8 mouse cellular contexts compared by ENCODE assay signal in genomic region chr19:4012432-4013022, GRCm38 (mm10). TPM values are rescaled to one million over a fixed set of nuclear protein-coding genes. Genes with fewer than 3 reads are reported as not detected.
DNase-seq lines count a peak whose midpoint lies in the region; ATAC-seq and TF ChIP-seq lines count a peak whose summit lies in the region.

Ndufv1 (minus strand) TSS chr19:4012806.

- peak within 1 kb of the TSS; percentile 92 for H3K9ac ChIP-seq in ES-E14 (ENCODE audit: insufficient read depth, low read depth, low read length, poor library complexity, severe bottlenecking)
- peak within 1 kb of the TSS; percentile 79 for H3K9ac ChIP-seq in forebrain, embryonic 15.5 days (replicated peaks)

- intact Hi-C loops in heart, postnatal 25 days (cut with DNase I) = loop anchor here (1.0 kb wide), 2 partner anchors 12 to 66 kb away; partner anchors contain the start of genes Gm49405 and Nudt8

- peak within 1 kb of the TSS; percentile 90 to 98 for H3K4me3 ChIP-seq in ES-E14 (ENCODE audit: insufficient read depth in 1 of 2, low read depth in 1 of 2, low read length in 2 of 2, poor library complexity in 1 of 2, severe bottlenecking in 1 of 2)
- peak within 1 kb of the TSS; percentile 89 for H3K4me3 ChIP-seq in forebrain, embryonic 15.5 days
- peak within 1 kb of the TSS; percentile 75 for H3K4me3 ChIP-seq in lung, adult 2 months (replicated peaks; ENCODE audit: extremely low read depth, low read depth, low read length)

- H3K27ac ChIP-seq in ES-E14 (ENCODE audit: insufficient read depth, low read depth, low read length, poor library complexity, severe bottlenecking) = peak within 1 kb of the TSS; percentile 20; the same call in 1 of the 2 replicates
- H3K27ac ChIP-seq in forebrain, embryonic 15.5 days (replicated peaks) = peak within 1 kb of the TSS; percentile 73

- peak; percentile 100 for ATAC-seq in forebrain, embryonic 15.5 days (replicated peaks)
- ATAC-seq in neutrophil, adult 5-6 weeks (ENCODE audit: extremely low read depth, insufficient number of reproducible peaks, low FRiP score, poor library complexity, severe bottlenecking) = peak; percentile 98

- H3K9me3 ChIP-seq in ES-E14 (ENCODE audit: control insufficient read depth, insufficient read depth, low read depth, low read length) = no peaks in the 10 kb centered on the region
- H3K9me3 ChIP-seq in forebrain, embryonic 15.5 days = no peaks in the 10 kb centered on the region

- H3K4me1 ChIP-seq in ES-E14 (ENCODE audit: control insufficient read depth in 2 of 2, insufficient read depth in 2 of 2, low read length in 2 of 2, poor library complexity in 1 of 2) = peaks cover 0 to 13% of the 10 kb centered on the region in 2 experiments; a peak in 1 of 4 replicates
- H3K4me1 ChIP-seq in forebrain, embryonic 15.5 days = peaks cover 17% of the 10 kb centered on the region
- H3K4me1 ChIP-seq in lung, adult 2 months (ENCODE audit: control insufficient read depth, insufficient read depth, low read length) = peaks cover 3% of the 10 kb centered on the region

- in situ Hi-C loops in ES-E14 (cut with MboI; ENCODE audit: low sequenced_read_pairs in 2 of 2, unreplicated experiment in 2 of 2) = no loop called here

- WGBS in forebrain, embryonic 15.5 days = under 1% methylated on average over 45 of the region's 45 CpGs
- WGBS in lung, adult 2 months = 1% methylated on average over 45 of the region's 45 CpGs

- peak; percentile 64 for TF ChIP-seq CTCF in lung, adult 2 months (IDR thresholded peaks at IDR 0.05; ENCODE audit: insufficient read depth, low read length)

- peak within 1 kb of the TSS; percentile 57 for H3K4me2 ChIP-seq in forebrain, embryonic 15.5 days (replicated peaks)

- H3K36me3 ChIP-seq in ES-E14 (ENCODE audit: control insufficient read depth, insufficient read depth, low read length, poor library complexity, severe bottlenecking) = peaks cover 28% of the 10 kb centered on the region
- peaks cover 24% of the 10 kb centered on the region for H3K36me3 ChIP-seq in forebrain, embryonic 15.5 days

- peak; percentile 86; the same call in 1 of the 2 replicates for TF ChIP-seq POLR2A in lung, adult 2 months (IDR thresholded peaks at IDR 0.05; ENCODE audit: borderline replicate concordance, extremely low read depth, low read depth, low read length)

- H3K27me3 ChIP-seq in forebrain, embryonic 15.5 days = no peaks in the 10 kb centered on the region

- peak; percentile 99 for DNase-seq in ES-E14 (ENCODE audit: low read depth, low spot score)
- DNase-seq in cerebellum, adult 11-12 months = peak; percentile 99
- peak; percentile 96 for DNase-seq in heart, postnatal 25 days (ENCODE audit: low spot score)
- DNase-seq in layer of hippocampus, adult 18-20 months (ENCODE audit: low spot score in 2 of 2) = peak; percentile 99
- peak; percentile 94 for DNase-seq in lung, adult 2 months
- DNase-seq in thymus, adult 18-20 months = peak; percentile 96 to 98

TF ChIP-seq in ES-E14, 5 proteins besides CTCF, POLR2A, EP300 and RAD21:
- no peak for TF ChIP-seq MAFK (IDR thresholded peaks at IDR 0.05; ENCODE audit: insufficient read depth, low read depth, low read length)
- peak; percentile 20; the same call in 1 of the 2 replicates for TF ChIP-seq CHD2 (IDR thresholded peaks at IDR 0.05; ENCODE audit: low read depth, low read length)
- no peak for TF ChIP-seq ZNF384 (IDR thresholded peaks at IDR 0.05; ENCODE audit: low read depth, low read length)
- TF ChIP-seq HCFC1 (IDR thresholded peaks at IDR 0.05; ENCODE audit: borderline replicate concordance, insufficient read depth, low read length) = peak; percentile 99
- TF ChIP-seq ZC3H11A (IDR thresholded peaks at IDR 0.05; ENCODE audit: borderline replicate concordance, low read depth, low read length) = peak; percentile 62

RNA-seq across cellular contexts. Expression of gene Ndufv1, which starts in this region (rescaled TPM):
- total RNA-seq in ES-E14 (2012; rRNA removed) = 182 and 219 TPM in 2 replicates
- polyA plus RNA-seq in forebrain, embryonic 15.5 days (2015; fragmentation: Nextera tagmentation; extraction: Ambion mirVana) = 225 and 228 TPM in 2 replicates
- 1,000 to 10,000 TPM; 1,136 to 1,167 TPM for total RNA-seq in heart, postnatal 25 days (2021)
- total RNA-seq in layer of hippocampus, adult 18-20 months (2021) = 100 to 1,000 TPM; 257 TPM
- 99.4 and 127 TPM in 2 replicates for polyA plus RNA-seq in lung, adult 2 months (2012; rRNA removed)
- 63.9 and 64.6 TPM in 2 replicates for total RNA-seq in neutrophil, adult 5-6 weeks (2017)

Comparison
In these comparisons a context has a peak if more than half of its experiments do, and no peak if none do; other contexts are left out.
1. Peak in every context shown above with its lines: DNase-seq, ATAC-seq, H3K4me3 ChIP-seq and H3K27ac ChIP-seq.